Mouse (Mus musculus) erythroblast, embryonic 14.5 days (primary cell): Measurements from ENCODE around the gene Ptprd.

ENCODE experiments used
- GATA1 ChIP-seq: IDR thresholded peaks from 2 replicates; pipeline ENCODE4 v1.6.1; 2012; ENCODE audit warnings: low read length, inconsistent platforms, mixed read lengths
- TAL1 ChIP-seq: IDR thresholded peaks from 3 replicates; pipeline ENCODE4 v1.6.1; 2012; ENCODE audit warnings: low read length, inconsistent platforms, mixed read lengths

DNA sequence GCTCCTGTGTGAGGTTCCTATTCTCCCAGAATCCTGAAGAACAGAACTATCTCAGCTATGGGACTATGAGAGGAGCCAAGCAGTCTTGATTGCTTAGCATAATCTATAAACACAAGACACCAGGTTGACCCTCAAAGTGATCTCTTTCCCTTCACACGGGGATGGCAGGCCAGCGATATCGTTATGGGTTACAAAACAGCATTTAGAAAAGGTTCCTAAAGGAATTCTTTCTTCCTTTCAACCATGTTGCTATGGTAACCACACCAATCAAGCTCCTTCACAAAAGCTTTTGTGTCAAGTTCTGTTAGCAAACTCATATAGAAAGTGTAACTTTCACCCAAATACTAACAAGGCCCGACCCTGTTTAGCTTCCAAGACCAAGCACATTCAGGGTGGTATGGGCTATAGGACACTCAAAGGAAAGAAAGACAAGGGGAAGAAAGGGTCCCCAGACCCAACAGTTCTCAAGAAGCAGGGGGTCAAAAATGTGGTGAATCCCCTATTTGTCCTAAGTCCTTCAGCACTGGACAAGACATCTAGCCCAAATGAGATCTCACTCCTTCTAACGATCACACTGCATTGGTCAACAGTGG is 1805.8 kb downstream of the Ptprd start:
- TF ChIP-seq GATA1, result no peak
- TF ChIP-seq TAL1, result no peak
